Comparison of ENCODE assay signal across 8 mouse cellular contexts in genomic region chr14:24747796-24748496, GRCm38 (mm10).
DNase-seq lines count a peak whose midpoint lies in the region; ATAC-seq and TF ChIP-seq lines count a peak whose summit lies in the region.

No protein-coding gene starts in this region.

- H3K4me1 ChIP-seq in liver, adult 2 months (ENCODE audit: control insufficient read depth, insufficient read depth, low read length), result peaks cover 5% of the 10 kb centered on the region; the same call in 1 of the 2 replicates

- no peak overlapping the region for H3K4me3 ChIP-seq in liver, adult 2 months (ENCODE audit: insufficient read depth, low read depth, low read length)

- WGBS in liver, adult 2 months, result 45% methylated on average over 7 of the region's 7 CpGs

- intact Hi-C loops in left cerebral cortex, postnatal 14 days (cut with DNase I), result no loop called here

- no peaks in the 10 kb centered on the region for H3K36me3 ChIP-seq in liver, adult 2 months (ENCODE audit: control insufficient read depth, insufficient read depth, low read length)

- DNase-seq in urinary bladder, adult 18-20 months (ENCODE audit: low spot score in 2 of 2), result peak; percentile 4 to 42
- DNase-seq in urinary bladder, adult 2 months (ENCODE audit: low spot score), result no peak
- DNase-seq in heart, postnatal 4 days, result peak; percentile 59
- peak; percentile 41 for DNase-seq in liver, adult 2 months (ENCODE audit: extremely low read depth, low read depth, low spot score)
- DNase-seq in urinary bladder, postnatal 36 days (ENCODE audit: low spot score in 2 of 2), result peak; percentile 15 to 42
- DNase-seq in spleen, adult 18-20 months, result no peak
- DNase-seq in left cerebral cortex, postnatal 14 days (ENCODE audit: low spot score in 2 of 2), result no peak

- ATAC-seq in CD4-positive, CD25-positive, alpha-beta regulatory T cell, adult 4 months, result no peak

- no peak for TF ChIP-seq CTCF in liver, adult 2 months (IDR thresholded peaks at IDR 0.05; ENCODE audit: low read depth, low read length)

- TF ChIP-seq POLR2A in liver, adult 2 months (IDR thresholded peaks at IDR 0.05; ENCODE audit: extremely low read depth, insufficient read depth, low read length), result no peak

- H3K9ac ChIP-seq in liver, adult 2 months (ENCODE audit: low read depth, low read length), result no peak overlapping the region

- 0 out of 2 replicates have a peak, but pooled peaks cover 2% of the 10 kb centered on the region for H3K27me3 ChIP-seq in liver, adult 2 months (ENCODE audit: control insufficient read depth, insufficient read depth, low read length)

- H3K79me2 ChIP-seq in liver, adult 2 months (ENCODE audit: control insufficient read depth, insufficient read depth, low read length), result no peaks in the 10 kb centered on the region

- H3K27ac ChIP-seq in liver, adult 2 months (replicated peaks; ENCODE audit: insufficient read depth, low read depth, low read length), result peak overlapping the region; percentile 46

Comparison
In these comparisons a context has a peak if more than half of its experiments do, and no peak if none do; other contexts are left out.
1. DNase-seq: peak in urinary bladder, adult 18-20 months (2 of 2), heart, postnatal 4 days (single experiment), liver, adult 2 months (single experiment) and urinary bladder, postnatal 36 days (2 of 2); none in urinary bladder, adult 2 months (single experiment), spleen, adult 18-20 months (0 of 2) and left cerebral cortex, postnatal 14 days (0 of 2).